Mouse (Mus musculus) embryonic stem cell, embryonic (primary cell): Measurements from ENCODE around the gene Tubgcp3.

Experiments used
- CTCF ChIA-PET, 4 experiments: fragments of 300-600 bp in 2 of 4; fragments of 350-600 bp in 2 of 4; sonication (Branson Sonifier 250); formaldehyde crosslinking; loops; one replicate each; lab custom pipeline; 2022; ENCODE audit warnings: inconsistent platforms in 2 of 4; lab: Charles Lee
- POLR2A ChIA-PET, 4 experiments: fragments of 300-600 bp in 2 of 4; fragments of 350-600 bp in 2 of 4; sonication (Branson Sonifier 250); formaldehyde crosslinking; loops; one replicate each; lab custom pipeline; 2022; ENCODE audit warnings: antibody characterized with exemption in 4 of 4, inconsistent platforms in 1 of 4; lab: Charles Lee

Tubgcp3 gene

DNA sequence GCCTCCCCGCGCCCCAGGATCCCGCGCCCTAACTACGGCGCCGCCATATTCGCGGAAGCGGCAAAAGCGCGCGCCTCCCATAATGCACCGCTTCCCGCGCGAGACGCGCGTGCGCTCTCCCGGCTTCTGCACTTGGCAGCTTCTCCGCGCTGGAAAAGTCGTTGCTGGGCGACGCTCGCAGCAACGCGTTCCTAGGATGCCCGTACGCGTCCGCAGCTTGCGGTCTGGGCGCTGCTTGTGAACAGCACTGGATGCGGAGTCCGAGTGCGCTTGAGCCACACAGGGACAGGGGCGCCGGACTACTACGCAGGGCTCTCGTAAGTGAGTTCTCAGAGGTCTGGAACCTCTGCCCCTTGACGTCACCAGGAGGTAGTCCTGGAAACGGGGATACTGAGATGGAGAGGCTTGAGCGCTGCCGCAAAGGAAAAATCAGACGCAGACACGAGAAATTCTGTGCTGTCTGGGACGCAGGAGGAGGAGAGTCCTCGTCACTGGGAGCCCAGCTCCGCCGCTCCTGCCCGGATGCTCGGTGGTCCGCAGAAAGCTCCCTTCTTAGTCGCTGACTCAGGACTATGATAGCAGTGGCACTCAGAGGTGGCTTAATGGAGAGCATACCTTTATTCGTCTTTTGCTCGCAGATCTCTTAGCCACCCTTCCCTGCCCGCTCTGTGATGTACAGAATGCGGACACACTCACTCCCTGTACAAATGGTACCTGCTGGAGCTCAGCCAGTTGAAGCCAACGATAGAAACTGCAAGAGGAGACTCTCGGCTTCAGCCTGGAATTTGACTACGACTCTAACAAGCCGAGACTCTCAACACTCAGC is at the start of gene Tubgcp3:
Gene Tubgcp3, minus strand, starts transcription at position 193 of the 826 bp plus-strand sequence.
- POLR2A ChIA-PET, result interaction anchor here in 3 of 4 experiments (0.5 to 2.3 kb wide), 28 partner anchors 9 to 621 kb away, joined by 3 to 11 read pairs (median 4); partner anchors contain the start of genes Dcun1d2 (in 1 of the 3), Mcf2l (in 1 of the 3), Proz (in 1 of the 3) and Tmco3 (in 1 of the 3)

DNA sequence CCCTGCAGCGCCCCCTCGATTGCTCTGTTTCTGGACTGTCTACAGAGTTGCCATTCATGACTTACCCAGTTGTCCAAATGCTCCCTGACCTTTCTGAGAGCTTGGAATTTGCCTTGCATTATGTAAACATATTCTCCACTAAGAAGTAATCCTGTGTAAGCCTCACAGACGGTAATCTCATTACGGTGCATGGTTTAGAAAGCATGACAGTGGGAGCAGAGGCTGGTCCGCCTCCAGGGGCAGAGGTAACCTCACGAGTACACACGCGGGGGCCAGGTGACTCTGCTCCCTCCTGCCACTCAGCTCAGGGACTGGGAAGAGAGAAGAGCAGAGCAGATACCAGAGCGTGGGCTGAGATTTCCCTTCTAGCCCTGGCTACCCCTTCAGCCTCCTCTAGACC is 47.0 kb upstream of the Tubgcp3 start:
- CTCF ChIA-PET, result no interaction called here
- POLR2A ChIA-PET, result no interaction called here

More for the DNA sequence above, at the start of gene Tubgcp3:
- CTCF ChIA-PET, result interaction anchor here in 2 of 4 experiments (0.7 to 1.5 kb wide), 8 partner anchors 10 to 729 kb away, joined by 3 to 4 read pairs (median 3); no protein-coding TSS in a partner anchor

DNA sequence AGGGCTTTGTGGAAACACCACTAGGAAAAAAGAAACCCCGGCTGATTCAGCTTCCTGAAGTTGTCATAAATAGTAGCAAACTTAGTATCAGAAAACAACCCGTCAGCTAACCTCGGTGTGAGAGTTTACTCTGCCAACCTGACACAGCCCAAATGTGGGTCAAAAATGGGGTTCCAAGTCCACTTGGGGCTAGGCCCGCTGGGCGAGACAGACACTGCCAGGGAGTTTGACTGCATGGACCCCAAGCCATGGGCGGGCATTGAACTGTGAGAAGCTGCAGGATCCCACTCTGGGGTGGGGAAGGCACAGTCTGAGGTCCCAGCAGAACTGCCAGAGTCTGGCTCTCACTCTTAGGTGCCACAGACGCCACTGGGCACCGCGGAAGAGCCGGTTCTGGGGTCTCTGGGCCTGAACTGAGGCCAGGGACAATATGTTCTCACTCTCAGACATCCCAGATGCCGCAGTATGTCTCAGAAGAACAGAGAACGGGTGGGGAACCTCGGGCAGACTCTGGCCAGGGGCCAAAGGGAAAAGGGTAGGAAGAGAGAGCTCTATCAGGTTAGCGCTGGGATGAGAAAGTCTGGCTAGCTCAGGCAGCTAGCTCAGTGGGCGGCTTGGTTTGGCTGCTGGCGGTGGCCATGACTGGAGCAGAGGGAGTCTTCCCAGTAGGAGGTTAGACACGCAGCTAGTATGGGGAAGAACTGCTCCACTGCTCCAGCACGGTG is 44.0 kb upstream of the Tubgcp3 start:
- ChIA-PET POLR2A (interaction anchor here in 2 of 4 experiments (0.6 to 1.0 kb wide), 3 partner anchors 9 to 353 kb away, joined by 3 to 4 read pairs (median 4); no protein-coding TSS in a partner anchor), CTCF (interaction anchor here in 1 of 4 experiments (0.5 to 0.6 kb wide), 2 partner anchors 16 to 856 kb away, joined by 3 read pairs; no protein-coding TSS in a partner anchor)

DNA sequence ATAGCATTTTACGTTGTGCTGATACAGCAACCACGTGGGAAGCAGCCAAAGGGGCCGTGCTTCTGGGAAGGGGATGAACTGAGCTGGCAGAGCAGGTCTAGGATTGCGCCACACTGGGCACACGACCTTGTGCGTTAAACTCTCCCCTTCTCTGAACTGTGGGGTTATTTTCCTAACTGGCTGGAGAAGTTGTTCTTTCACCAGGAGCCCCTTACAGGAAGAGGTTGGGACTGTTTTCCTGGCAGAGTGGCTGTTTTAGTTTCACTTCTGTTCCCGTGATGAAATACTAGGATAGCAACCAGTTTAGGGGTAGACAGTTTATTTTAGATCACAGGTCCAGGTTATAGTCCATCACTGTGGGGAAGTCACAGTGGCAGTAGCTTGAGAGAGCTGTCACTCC is 39.6 kb upstream of the Tubgcp3 start:
- ChIA-PET POLR2A (interaction anchor here in 1 of 4 experiments (0.6 to 2.0 kb wide), 3 partner anchors 9 to 40 kb away, joined by 4 to 10 read pairs (median 4); partner anchors contain the start of gene Tubgcp3), CTCF (no interaction called here)

DNA sequence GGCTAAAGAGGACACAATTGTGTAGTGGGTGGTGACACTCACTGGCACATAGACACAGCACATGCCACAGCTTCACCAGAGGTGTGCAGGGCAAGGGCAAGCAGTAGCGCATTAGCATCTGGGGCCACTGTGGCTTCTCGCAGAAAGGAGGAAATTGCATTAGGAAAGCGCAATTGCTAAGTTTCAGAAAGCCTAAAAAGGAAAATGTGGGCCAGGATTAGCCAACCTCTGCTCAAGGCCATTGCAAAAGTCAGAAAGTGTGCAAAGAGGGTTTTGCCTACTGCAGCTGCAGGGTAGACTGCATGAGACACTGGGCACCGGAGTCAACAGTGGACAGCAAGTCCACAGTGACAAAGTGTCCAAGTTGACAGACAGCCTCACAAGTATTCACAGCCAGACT is 31.5 kb upstream of the Tubgcp3 start:
- CTCF ChIA-PET, result interaction anchor here in 1 of 4 experiments (0.5 kb wide), 1 partner anchor 98 kb away, joined by 3 read pairs; no protein-coding TSS in a partner anchor
- POLR2A ChIA-PET, result no interaction called here

DNA sequence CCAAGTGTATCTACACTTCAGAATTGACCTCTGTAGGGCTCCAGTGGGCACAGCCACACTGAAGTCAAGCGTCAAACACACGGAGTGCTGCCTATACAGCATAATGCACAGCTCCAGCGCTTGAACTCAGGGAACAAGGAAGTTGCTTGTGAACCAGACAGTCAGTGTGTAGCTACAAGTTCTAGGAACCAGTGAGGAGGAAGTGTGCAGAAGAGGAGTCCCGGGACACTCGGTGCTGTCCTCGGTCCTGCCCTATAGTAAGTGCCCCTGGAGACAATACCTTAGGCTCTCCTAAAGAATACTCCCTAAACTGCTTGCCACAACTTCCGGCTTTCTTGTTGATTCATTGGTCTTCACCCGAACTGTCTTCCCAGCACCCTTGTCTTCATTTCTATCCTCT is 30.2 kb upstream of the Tubgcp3 start:
- ChIA-PET CTCF (no interaction called here), POLR2A (interaction anchor here in 1 of 4 experiments (0.7 kb wide), 1 partner anchor 10 kb away, joined by 4 read pairs; no protein-coding TSS in a partner anchor)

DNA sequence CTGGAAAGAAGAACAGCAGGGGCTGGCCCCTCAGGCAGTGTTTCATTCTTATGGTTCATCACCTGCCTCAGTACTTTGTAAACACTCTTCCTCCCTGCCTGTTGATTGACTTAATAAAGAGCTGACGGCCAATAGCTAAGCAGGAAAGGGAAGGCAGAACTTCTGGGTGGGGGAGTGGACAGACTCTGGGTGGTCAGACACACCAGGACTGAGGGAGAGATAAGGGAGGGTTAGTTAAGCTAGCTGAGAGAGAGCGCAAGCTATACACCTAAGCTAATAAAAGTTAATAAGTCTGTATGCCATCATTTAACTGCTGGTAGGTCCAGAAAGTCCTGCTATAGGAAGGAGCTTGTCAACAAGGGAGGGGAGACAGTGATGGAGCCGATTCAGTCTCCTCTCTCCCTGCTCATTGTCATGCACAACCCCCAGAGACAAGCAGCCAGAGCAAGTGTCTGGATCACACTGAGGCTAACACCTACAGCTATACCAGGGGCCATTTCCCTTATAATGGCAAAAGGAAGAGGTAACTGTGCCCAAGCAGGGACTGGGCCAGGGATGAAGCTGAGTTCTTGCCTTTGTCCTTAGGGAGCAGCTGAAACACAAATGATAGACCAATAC is 26.7 kb upstream of the Tubgcp3 start:
- POLR2A ChIA-PET, result interaction anchor here in 2 of 4 experiments (1.0 to 1.9 kb wide), 2 partner anchors 14 to 175 kb away, joined by 3 to 10 read pairs; no protein-coding TSS in a partner anchor
- CTCF ChIA-PET, result interaction anchor here in 2 of 4 experiments (0.5 to 1.9 kb wide), 4 partner anchors 21 to 39 kb away, joined by 3 to 6 read pairs (median 4); no protein-coding TSS in a partner anchor

DNA sequence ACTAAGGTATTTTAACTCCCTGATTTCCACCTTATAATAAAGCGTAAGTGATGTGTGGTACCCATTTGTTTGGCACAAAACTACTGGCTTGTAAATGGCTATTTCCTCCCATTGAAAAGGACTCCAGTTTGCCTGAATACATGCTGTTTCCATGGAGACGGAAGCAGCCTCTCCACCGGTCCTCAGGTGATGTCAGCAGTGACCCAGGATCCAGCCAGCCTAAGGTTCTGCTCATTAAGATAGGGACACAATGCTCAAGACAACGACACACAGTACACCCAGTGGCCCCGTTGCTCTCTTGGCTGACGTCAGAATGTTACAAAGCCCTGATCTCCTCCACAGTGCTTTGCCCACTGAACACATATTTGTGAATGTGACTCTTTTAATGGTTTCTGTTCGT is 16.8 kb upstream of the Tubgcp3 start:
- ChIA-PET CTCF (no interaction called here), POLR2A (interaction anchor here in 1 of 4 experiments (0.7 kb wide), 1 partner anchor 16 kb away, joined by 3 read pairs; no protein-coding TSS in a partner anchor)

DNA sequence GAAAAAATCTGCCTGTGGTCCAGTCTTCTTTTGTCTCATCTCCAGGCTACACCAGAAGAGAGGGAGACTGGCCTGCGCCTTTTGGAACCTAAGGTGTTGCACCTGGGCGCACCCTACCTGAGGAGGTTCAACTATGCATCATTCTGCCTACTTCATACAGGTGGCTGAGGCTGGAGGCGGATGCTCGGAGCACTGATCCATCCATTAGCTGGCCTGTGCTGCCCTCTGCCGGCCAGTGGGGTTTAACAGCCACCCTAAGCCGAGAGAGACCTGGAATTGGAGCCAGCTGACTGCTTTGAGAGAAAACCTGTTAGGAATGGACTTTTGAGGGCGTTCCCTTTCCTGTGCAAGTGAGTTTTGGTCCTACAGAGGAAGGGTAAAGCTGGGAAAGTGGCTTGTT is 5.5 kb upstream of the Tubgcp3 start:
- POLR2A ChIA-PET, result interaction anchor here in 3 of 4 experiments (0.9 to 1.4 kb wide), 3 partner anchors 9 to 134 kb away, joined by 3 to 4 read pairs (median 3); no protein-coding TSS in a partner anchor
- CTCF ChIA-PET, result interaction anchor here (0.5 to 2.4 kb wide), 28 partner anchors 10 to 736 kb away, joined by 3 to 8 read pairs (median 4); no protein-coding TSS in a partner anchor

DNA sequence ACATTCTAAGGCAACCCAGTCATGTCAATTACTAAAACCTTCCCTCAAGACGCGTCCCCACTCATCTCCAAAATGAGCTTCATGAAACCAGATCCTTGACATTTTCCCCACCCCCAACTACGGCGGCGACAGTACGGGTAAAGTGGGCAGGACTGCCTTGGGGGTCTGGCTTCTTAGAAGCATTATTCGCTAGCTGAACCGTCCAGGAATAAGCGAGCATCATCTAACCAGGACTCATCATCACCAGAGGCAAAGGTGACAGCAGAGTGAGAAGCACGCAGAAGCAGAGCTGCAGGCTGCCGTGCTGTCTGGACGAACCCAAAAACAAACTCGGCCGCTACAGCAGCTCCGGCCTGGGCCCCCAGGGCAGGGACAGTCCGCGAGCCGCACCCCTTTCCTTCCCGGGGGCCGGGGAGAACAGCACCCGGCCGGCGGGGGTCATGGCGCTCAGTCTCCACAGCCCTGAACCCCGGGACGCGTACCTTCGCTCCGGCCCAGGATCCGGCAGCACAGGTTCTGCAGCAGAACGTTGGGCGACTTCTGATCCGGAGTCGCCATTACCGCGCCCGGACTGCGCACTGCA is 484 bp downstream of the Tubgcp3 start:
- ChIA-PET POLR2A (interaction anchor here in 3 of 4 experiments (0.5 to 2.3 kb wide), 24 partner anchors 8 to 621 kb away, joined by 3 to 11 read pairs (median 4); partner anchors contain the start of genes Dcun1d2 (in 1 of the 3), Mcf2l (in 1 of the 3), Proz (in 1 of the 3) and Tmco3 (in 1 of the 3)), CTCF (interaction anchor here in 2 of 4 experiments (0.7 to 1.5 kb wide), 7 partner anchors 9 to 729 kb away, joined by 3 to 4 read pairs (median 3); no protein-coding TSS in a partner anchor)

DNA sequence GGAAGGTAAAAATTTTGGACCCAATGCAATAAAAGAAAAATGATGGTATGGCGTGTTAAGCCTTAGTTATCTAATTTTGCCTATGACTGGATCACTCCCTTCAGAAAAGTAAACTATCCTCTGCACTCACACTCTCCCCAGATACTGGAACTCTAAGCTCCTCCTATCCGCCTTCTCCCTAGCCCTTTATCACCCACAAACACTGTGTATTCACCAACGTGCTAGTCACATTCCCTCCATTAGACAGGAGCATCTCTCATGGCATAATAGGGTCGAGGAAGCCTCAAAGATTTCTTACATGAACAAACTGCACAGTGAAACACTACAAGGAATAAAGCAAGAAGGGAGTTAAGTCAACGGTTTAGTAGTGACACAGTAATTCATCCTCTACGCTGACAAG is 1.1 kb downstream of the Tubgcp3 start:
- CTCF ChIA-PET, result interaction anchor here in 2 of 4 experiments (1.0 to 1.3 kb wide), 2 partner anchors 8 to 140 kb away, joined by 3 read pairs; no protein-coding TSS in a partner anchor
- POLR2A ChIA-PET, result interaction anchor here in 3 of 4 experiments (0.6 to 2.3 kb wide), 17 partner anchors 8 to 957 kb away, joined by 3 to 11 read pairs (median 5); partner anchors contain the start of genes Dcun1d2 (in 1 of the 3), Mcf2l (in 1 of the 3) and Tmco3 (in 1 of the 3)

DNA sequence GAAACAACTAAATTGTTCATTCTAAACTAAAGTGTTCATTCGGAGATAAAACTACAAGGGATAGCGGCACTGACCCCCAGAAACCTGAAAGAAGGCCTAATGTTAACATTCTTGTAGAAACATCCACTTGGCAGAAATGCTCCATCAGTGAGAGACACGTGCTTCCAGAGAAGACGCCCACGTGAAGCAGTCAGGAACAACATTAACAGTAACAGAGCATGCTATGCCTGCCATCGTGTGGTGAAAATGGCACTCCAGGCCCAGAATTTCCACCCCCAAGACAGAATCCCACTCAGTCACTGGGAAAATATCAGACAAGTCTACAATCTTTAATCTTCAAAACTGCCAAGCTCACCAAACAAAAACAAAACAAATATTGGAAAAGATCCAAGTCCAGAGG is 3.2 kb downstream of the Tubgcp3 start:
- ChIA-PET POLR2A (interaction anchor here in 1 of 4 experiments (1.5 kb wide), 1 partner anchor 12 kb away, joined by 4 read pairs; no protein-coding TSS in a partner anchor), CTCF (no interaction called here)

DNA sequence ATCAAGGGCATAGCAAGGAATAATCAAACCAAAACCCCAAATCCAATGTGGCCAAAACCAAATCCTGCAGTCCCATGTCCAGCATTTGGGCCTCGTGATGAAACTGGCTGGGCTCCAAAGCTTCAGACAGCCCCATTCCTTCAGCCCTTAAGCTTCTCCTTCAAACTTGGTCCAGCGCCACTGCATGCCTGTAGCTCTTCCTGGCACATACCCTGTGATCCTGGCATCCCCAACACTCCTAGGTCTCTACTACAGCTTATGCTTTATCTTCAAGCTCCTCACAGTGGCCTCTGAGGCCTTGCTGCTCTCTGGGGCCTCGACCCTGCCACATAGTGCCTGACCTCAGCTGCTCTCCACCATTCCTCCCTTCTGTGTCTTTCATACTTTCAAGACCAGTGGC is 5.5 kb downstream of the Tubgcp3 start:
- ChIA-PET CTCF (interaction anchor here in 3 of 4 experiments (0.6 to 1.1 kb wide), 3 partner anchors 49 to 50 kb away, joined by 3 to 5 read pairs (median 3); no protein-coding TSS in a partner anchor), POLR2A (interaction anchor here in 3 of 4 experiments (0.8 to 1.1 kb wide), 3 partner anchors 48 to 49 kb away, joined by 3 read pairs; no protein-coding TSS in a partner anchor)

DNA sequence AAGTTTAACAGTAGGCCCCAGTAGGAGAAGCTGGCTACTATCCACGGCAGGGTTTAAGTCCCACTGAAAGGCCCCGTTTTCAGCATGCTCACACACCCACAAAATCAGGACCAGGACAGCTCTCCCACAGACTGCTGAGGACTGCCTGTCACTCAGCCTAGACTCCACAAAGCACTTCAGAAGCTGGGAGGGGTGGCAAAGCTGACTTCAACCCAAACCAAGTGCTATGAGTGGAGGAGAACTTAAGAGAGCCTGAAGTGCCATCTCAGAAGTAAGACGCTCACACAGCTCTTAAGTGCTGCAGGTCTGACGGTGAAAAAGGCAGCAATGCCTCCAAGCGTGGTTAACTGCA is 9.0 kb downstream of the Tubgcp3 start:
- ChIA-PET CTCF (interaction anchor here in 2 of 4 experiments (0.6 to 1.2 kb wide), 3 partner anchors 9 to 15 kb away, joined by 3 read pairs; partner anchors contain the start of gene Tubgcp3 (in 1 of the 2)), POLR2A (interaction anchor here in 1 of 4 experiments (1.5 kb wide), 1 partner anchor 9 kb away, joined by 5 read pairs; the partner anchor contains the start of gene Tubgcp3)

DNA sequence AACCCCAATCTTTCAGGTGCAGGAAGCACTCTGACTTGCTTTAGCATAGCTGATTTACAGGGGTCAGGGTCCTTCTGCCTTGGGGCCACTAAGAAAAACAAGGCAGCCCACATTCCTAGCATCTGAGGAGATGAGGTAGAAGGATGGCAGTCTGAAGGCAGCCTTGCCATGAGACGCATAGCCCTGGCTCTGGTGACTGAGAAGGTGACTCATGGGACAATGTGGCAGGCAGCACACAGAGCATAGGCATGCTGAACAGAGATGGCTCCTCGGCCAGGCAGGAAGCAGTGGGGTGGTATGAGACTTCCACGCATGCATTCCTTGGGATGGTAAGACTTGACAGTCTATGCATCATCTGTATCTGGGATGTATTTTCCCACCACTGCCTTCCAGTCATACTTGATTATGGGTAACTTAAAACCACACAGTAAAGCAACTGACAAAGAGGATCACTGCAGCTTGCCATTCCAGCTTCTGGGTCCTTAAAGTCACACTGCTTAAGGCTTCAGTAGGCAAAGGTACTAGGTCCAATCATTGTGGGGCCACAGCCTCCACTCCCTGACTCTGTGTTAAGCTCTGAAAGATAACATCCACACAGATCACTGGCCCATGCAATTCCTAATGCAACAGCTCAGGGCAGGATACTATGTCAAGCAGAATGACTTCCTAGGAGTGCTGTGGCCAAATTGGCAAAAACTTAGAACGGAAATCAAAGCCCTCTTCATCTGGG is 9.5 kb downstream of the Tubgcp3 start:
- POLR2A ChIA-PET, result interaction anchor here in 1 of 4 experiments (1.5 kb wide), 1 partner anchor 9 kb away, joined by 5 read pairs; the partner anchor contains the start of gene Tubgcp3
- CTCF ChIA-PET, result interaction anchor here in 3 of 4 experiments (0.6 to 1.4 kb wide), 3 partner anchors 9 to 15 kb away, joined by 3 to 4 read pairs (median 3); partner anchors contain the start of gene Tubgcp3 (in 2 of the 3)

DNA sequence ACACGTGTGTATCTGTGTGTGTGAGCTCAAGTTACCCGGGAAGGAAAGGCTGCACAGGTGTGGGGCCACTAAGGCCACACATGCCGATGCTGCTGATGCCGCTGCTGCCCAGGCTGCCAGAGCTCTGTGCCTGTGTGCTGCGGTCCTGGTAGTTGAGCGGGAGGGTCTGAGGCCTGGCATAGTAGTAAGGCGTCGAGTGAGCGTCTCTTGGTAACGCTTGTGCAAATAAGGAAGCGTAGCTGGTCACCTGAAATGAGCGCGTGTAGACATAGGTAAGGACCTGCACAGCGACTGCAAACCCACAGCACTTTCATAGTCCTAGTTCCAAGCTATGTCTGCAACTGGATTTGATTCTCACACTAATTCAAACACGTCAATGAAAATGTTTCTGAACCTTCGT is 14.6 kb downstream of the Tubgcp3 start:
- CTCF ChIA-PET, result interaction anchor here in 2 of 4 experiments (0.6 to 1.5 kb wide), 3 partner anchors 10 to 1151 kb away, joined by 3 to 4 read pairs (median 3); no protein-coding TSS in a partner anchor
- POLR2A ChIA-PET, result interaction anchor here in 3 of 4 experiments (1.0 to 2.5 kb wide), 5 partner anchors 11 to 18 kb away, joined by 3 to 7 read pairs (median 4); partner anchors contain the start of gene Tubgcp3 (in 2 of the 3)
